Mouse (Mus musculus) heart, postnatal 0 days (tissue): Measurements from ENCODE around the gene Ptprn2. TPM values are rescaled to one million over a fixed set of nuclear protein-coding genes. Genes with fewer than 3 reads are reported as not detected.

Experiments
- ATAC-seq: fragments of 200-750 bp; cut with Nextera tagmentation; 2 replicates; pipeline ENCODE4 v1.8.0; 2017; ENCODE audit warnings: low read depth, moderate number of reproducible peaks, moderate library complexity; ENCODE audit not compliant: insufficient read depth
- DNase-seq: peaks from one replicate; pipeline ENCODE4 v3.0.0-alpha.2; 2016; ENCODE audit warnings: low spot score
- H3K27ac ChIP-seq: fragments of 300-500 bp; sonication (generic); 2 replicates; pipeline ENCODE4 v1.5.1; 2014; ENCODE audit warnings: low read depth, mild to moderate bottlenecking
- H3K27me3 ChIP-seq: fragments of 300-500 bp; sonication (generic); 2 replicates; pipeline ENCODE4 v1.6.1; 2014; ENCODE audit warnings: low read length, mixed read lengths; ENCODE audit not compliant: control insufficient read depth, insufficient read depth
- H3K36me3 ChIP-seq: fragments of 300-500 bp; sonication (generic); replicated peaks from 2 replicates; pipeline ENCODE4 v1.6.1; 2014; ENCODE audit warnings: low read length, mixed read lengths; ENCODE audit not compliant: control insufficient read depth, insufficient read depth
- H3K4me1 ChIP-seq: fragments of 300-500 bp; sonication (generic); 2 replicates; pipeline ENCODE4 v1.6.1; 2014; ENCODE audit warnings: antibody characterized with exemption; ENCODE audit not compliant: control insufficient read depth, insufficient read depth
- H3K4me2 ChIP-seq: fragments of 300-500 bp; sonication (generic); 2 replicates; pipeline ENCODE4 v1.6.1; 2014; ENCODE audit warnings: low read depth, mild to moderate bottlenecking, low read length, moderate library complexity
- H3K4me3 ChIP-seq: fragments of 300-500 bp; sonication (generic); 2 replicates; pipeline ENCODE4 v1.5.1; 2014; ENCODE audit warnings: low read depth, low read length
- H3K9ac ChIP-seq: fragments of 300-500 bp; sonication (generic); replicated peaks from 2 replicates; pipeline ENCODE4 v1.6.1; 2014; ENCODE audit warnings: low read depth, low read length, mixed read lengths
- H3K9me3 ChIP-seq: fragments of 300-500 bp; sonication (generic); replicated peaks from 2 replicates; pipeline ENCODE4 v1.6.1; 2016; ENCODE audit warnings: low read length; ENCODE audit not compliant: control insufficient read depth
- CTCF ChIP-seq: IDR thresholded peaks from 2 replicates; pipeline ENCODE4 v1.5.1; 2016; ENCODE audit warnings: antibody characterized with exemption, control low read depth, low read depth
- EP300 ChIP-seq: IDR thresholded peaks from 2 replicates; pipeline ENCODE4 v1.6.1; 2016; ENCODE audit warnings: antibody characterized with exemption, low read depth
- WGBS: fragments of 180-500 bp; shearing (Covaris S2); extraction: QIAGEN DNeasy Blood & Tissue Kit; methylation state at CpG from one replicate; pipeline ENCODE4 v1.1.7; 2014; 5-methylcytosine and 5-hydroxymethylcytosine counted together
- polyA plus RNA-seq: library from polyadenylated mRNA; unstranded; fragments of >200 nt; fragmentation: Nextera tagmentation; extraction: Ambion mirVana; gene quantifications from 2 replicates; pipeline ENCODE4 v1.2.1, GENCODE M21; 2015
- total RNA-seq: library from RNA; depleted of rRNA; stranded (reverse); fragments of >200 nt; gene quantifications from 2 replicates; pipeline ENCODE4 v1.2.3, GENCODE M21; 2014; ENCODE audit warnings: low replicate concordance

The Ptprn2 gene
- total and polyA plus RNA-seq, 2 experiments from 2014 or later, result not detected

DNA sequence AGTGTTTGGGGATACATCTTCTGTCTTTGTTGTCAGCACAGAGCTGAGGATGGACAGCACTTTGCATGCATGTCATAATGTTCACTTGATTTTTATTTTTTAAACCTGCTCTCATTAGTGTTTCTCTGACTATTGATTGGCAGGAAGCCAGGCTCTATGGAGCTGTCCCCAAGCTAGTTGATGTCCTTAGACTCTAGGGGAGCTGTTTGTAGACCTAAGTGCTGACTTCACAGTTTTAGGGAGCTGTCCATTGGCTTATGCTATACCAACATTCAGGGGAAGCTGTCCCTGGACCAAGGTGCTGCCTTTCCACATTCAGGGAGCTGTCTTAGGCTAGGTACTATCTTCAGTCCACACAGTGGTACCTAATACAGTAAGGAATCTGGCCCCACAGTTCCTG is 360.7 kb downstream of the Ptprn2 start:
- no peak overlapping the region for H3K9ac ChIP-seq
- H3K4me2 ChIP-seq, result no peak overlapping the region
- H3K4me3 ChIP-seq, result no peak overlapping the region
- no peaks in the 10 kb centered on the region for H3K36me3 ChIP-seq
- H3K4me1 ChIP-seq, result no peaks in the 10 kb centered on the region
- H3K27ac ChIP-seq, result no peak overlapping the region
- no peaks in the 10 kb centered on the region for H3K9me3 ChIP-seq
- ATAC-seq, result no peak
- no peak for TF ChIP-seq CTCF
- TF ChIP-seq EP300, result no peak
- H3K27me3 ChIP-seq, result no peaks in the 10 kb centered on the region
- DNase-seq, result no peak

DNA sequence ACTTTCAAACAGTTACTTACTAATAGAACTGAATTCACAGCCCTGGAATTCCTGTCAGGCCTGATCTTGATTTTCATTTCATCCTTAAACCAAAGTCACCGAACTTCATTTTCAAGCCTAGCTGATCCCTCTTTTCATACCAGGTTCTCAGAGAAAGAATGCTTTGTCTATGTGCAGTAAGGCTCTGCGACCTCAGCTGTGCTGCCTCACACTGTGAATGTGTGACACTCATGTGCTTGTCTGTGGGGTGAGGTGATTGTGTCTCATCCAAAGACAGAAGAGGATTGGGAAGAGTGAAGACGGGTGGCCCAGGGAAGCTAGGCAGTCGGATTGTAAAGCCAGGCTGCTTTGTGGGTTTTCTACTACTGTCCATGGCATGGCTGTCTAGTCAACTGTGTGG is 361.5 kb downstream of the Ptprn2 start:
- Histone ChIP-seq H3K36me3 (no peaks in the 10 kb centered on the region), H3K4me1 (no peaks in the 10 kb centered on the region), H3K4me3 (no peak overlapping the region), H3K4me2 (no peak overlapping the region), H3K9ac (no peak overlapping the region), H3K27ac (no peak overlapping the region), H3K9me3 (no peaks in the 10 kb centered on the region), H3K27me3 (no peaks in the 10 kb centered on the region)
- WGBS, result 74% methylated on average over 4 of the region's 4 CpGs
- no peak for DNase-seq
- no peak for ATAC-seq
- TF ChIP-seq CTCF (no peak), EP300 (no peak)

DNA sequence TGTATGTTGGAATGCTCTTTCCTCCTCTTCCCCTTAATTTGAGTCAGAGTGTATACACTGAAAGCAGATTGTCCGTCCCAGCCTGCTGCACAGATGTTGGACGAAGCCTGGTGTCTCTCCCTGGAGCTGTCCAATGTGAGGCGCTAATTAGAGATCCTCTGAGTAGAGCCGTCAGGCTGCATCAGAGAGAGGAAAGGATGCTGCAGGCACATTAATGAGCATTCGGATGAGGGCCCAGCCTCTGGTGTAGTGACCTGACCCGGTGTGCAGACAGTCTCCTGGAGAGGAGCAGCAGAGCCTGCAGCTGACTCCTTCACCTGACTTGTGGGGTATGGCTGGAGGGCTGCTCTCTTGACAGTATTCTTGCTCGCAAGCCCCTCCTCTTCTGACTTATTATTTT is 370.8 kb downstream of the Ptprn2 start:
- Histone ChIP-seq H3K4me3 (no peak overlapping the region), H3K4me2 (no peak overlapping the region), H3K27ac (no peak overlapping the region), H3K9ac (no peak overlapping the region), H3K36me3 (no peaks in the 10 kb centered on the region), H3K27me3 (no peaks in the 10 kb centered on the region), H3K4me1 (no peaks in the 10 kb centered on the region), H3K9me3 (no peaks in the 10 kb centered on the region)
- 62% methylated on average over 7 of the region's 7 CpGs for WGBS
- no peak for DNase-seq
- no peak for ATAC-seq
- TF ChIP-seq CTCF, result no peak
- no peak for TF ChIP-seq EP300

DNA sequence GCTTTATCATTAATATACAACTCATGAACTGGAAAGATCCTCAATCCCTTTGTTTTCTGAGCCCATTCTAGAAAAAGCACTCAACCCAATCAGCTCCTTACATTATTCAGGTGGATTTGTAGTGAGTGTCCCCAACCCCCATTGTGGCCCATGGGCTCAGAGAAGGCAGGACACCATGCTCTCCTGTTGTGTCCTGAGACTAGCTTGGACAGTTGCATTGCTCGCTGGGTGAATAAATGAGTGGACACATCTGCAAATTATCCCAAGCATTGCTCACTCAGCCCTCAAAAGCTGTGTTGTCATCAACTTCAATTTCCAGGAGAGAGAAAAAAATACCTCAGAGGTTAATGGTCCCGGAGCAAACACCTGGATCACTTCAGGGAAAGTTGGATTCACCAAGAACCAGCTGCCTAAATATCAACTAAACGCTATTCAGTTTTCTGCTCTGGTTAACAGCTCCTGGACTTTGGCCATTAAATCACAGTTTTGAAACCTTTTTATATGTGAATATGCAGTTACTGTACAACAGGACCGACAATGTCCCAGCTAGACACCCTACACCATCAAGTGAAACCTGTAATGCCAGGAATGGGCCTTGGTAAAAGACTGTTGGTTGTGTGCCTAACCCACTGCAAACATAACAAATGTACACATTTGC is 376.0 kb downstream of the Ptprn2 start:
- no peak for TF ChIP-seq EP300
- TF ChIP-seq CTCF, result no peak
- no peak overlapping the region for H3K9ac ChIP-seq
- no peaks in the 10 kb centered on the region for H3K36me3 ChIP-seq
- no peak overlapping the region for H3K4me2 ChIP-seq
- no peaks in the 10 kb centered on the region for H3K4me1 ChIP-seq
- no peak overlapping the region for H3K27ac ChIP-seq
- no peaks in the 10 kb centered on the region for H3K27me3 ChIP-seq
- no peaks in the 10 kb centered on the region for H3K9me3 ChIP-seq
- ATAC-seq (no peak), DNase-seq (no peak)
- WGBS, result 76% methylated on average over 4 of the region's 4 CpGs
- H3K4me3 ChIP-seq, result no peak overlapping the region

DNA sequence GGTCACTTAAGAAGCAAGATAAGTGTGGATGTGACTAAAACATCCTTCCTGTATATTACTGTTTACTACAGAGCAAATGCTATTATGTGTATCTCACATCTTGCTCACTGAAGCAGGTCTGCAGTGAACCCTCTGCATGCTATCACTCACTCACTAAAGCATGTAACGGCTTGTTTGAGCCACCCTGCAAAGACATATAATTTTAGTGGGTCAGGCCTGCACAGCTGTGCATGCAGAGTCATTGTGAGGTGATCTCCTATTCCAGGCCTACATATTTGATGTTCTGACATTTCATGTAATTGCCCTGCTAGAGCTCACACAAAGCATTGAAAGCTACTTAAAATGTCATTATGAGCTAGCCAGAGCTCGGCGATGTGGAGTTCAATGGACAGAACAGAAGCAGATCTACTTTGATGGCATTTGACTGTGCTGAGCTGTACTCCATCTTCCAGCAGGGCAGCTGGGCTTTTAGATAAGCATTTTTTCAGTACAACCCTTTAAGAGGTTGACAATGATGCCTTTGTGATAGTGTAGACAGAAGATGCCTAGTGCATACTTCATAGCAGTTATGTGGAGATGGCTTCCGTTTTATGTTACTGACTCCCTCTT is 377.9 kb downstream of the Ptprn2 start:
- no peaks in the 10 kb centered on the region for H3K36me3 ChIP-seq
- H3K4me2 ChIP-seq, result no peak overlapping the region
- H3K9ac ChIP-seq, result no peak overlapping the region
- 66% methylated on average over 4 of the region's 4 CpGs for WGBS
- TF ChIP-seq CTCF (no peak), EP300 (no peak)
- H3K27ac ChIP-seq, result no peak overlapping the region
- ATAC-seq (no peak), DNase-seq (no peak)
- no peak overlapping the region for H3K4me3 ChIP-seq
- H3K4me1 ChIP-seq, result no peaks in the 10 kb centered on the region
- H3K27me3 ChIP-seq, result no peaks in the 10 kb centered on the region
- H3K9me3 ChIP-seq, result no peaks in the 10 kb centered on the region
